Mouse (Mus musculus) heart, adult 2 months (tissue): ENCODE data around the gene Zp3r.

Experiments used
- CTCF ChIP-seq: fragments of 200-600 bp; IDR thresholded peaks from 2 replicates; pipeline ENCODE4 v1.8.1; 2022; ENCODE audit warnings: antibody characterized with exemption, mild to moderate bottlenecking, moderate library complexity
- POLR2A ChIP-seq: fragments of 200-500 bp; IDR thresholded peaks from 2 replicates; pipeline ENCODE4 v1.6.1; 2011; ENCODE audit warnings: mild to moderate bottlenecking, low read depth, low read length, control low read depth; ENCODE audit not compliant: insufficient read depth

DNA sequence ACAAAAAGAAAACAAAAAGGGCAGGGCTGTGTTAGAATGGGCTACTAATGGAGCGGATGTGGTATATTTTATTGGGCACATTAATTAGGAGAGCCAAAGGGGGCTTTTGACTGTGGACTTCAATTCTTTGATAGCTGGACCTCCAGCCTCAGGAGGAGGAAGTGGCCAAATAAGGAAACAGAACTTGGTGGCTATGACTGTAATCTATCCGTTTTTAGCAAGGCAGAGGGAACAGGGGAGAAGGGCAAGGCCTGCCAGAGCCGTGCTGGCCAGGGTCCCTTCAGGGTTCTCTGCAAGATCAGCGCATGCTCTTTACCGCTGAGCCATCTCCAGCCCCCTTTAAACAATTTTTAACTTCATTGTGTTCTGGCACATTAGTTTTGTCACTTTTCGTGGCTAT is 79.7 kb downstream of the Zp3r start:
- TF ChIP-seq POLR2A = no peak
- TF ChIP-seq CTCF = no peak
